Mouse (Mus musculus): Measurements from ENCODE around the gene Plin3.

DNA sequence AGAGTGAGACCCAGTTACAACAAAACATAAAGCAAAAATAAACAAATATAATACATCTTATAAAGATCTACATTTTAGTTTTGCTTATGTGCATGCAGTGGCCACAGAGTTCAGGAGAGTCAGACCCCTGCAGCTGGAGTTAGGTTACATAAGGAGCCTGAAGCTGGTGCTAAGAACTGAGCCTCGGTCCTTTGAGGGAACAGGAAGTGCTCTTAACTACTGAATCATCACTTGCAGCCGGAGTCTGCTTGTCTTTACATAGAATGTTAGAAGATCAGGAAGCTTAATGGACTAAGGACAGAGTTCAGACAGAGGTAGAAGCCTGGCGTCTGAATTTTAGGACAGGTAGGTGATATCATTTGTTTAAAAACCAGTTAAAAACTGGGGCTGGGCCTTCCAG lies 3.8 kb downstream of the Plin3 start:
- TF ChIP-seq POLR2A (IDR thresholded peaks at IDR 0.05; ENCODE audit: control insufficient read depth, extremely low read depth, insufficient read depth, low read length, poor library complexity), result no peak
- no peak for TF ChIP-seq CTCF (IDR thresholded peaks at IDR 0.05; ENCODE audit: borderline replicate concordance, control insufficient read depth, extremely low read depth, insufficient read depth, low read length, poor library complexity)
